Mouse (Mus musculus) hindbrain, embryonic 15.5 days (tissue): ENCODE results near the gene H2-Eb2. TPM values are rescaled to one million over a fixed set of nuclear protein-coding genes. Genes with fewer than 3 reads are reported as not detected.

Experiments
- ATAC-seq: fragments of 200-750 bp; cut with Nextera tagmentation; 2 replicates; pipeline ENCODE4 v1.8.0; 2017; ENCODE audit warnings: low read depth, moderate number of reproducible peaks, moderate TSS enrichment; ENCODE audit not compliant: low FRiP score
- H3K27ac ChIP-seq: fragments of 300-500 bp; sonication (generic); replicated peaks from 2 replicates; pipeline ENCODE4 v1.5.1; 2015; ENCODE audit warnings: mild to moderate bottlenecking, inconsistent platforms
- H3K27me3 ChIP-seq: fragments of 300-500 bp; sonication (generic); 2 replicates; pipeline ENCODE4 v1.6.1; 2015; ENCODE audit warnings: control low read depth, inconsistent platforms
- H3K36me3 ChIP-seq: fragments of 300-500 bp; sonication (generic); 2 replicates; pipeline ENCODE4 v1.6.1; 2015; ENCODE audit warnings: control low read depth, inconsistent platforms
- H3K4me1 ChIP-seq: fragments of 300-500 bp; sonication (generic); replicated peaks from 2 replicates; pipeline ENCODE4 v1.6.1; 2015; ENCODE audit warnings: control low read depth, inconsistent platforms
- H3K4me2 ChIP-seq: fragments of 300-500 bp; sonication (generic); 2 replicates; pipeline ENCODE4 v1.6.1; 2015; ENCODE audit warnings: moderate library complexity, mild to moderate bottlenecking, inconsistent platforms
- H3K4me3 ChIP-seq: fragments of 300-500 bp; sonication (generic); 2 replicates; pipeline ENCODE4 v1.5.1; 2015; ENCODE audit warnings: mild to moderate bottlenecking, inconsistent platforms
- H3K9ac ChIP-seq: fragments of 300-500 bp; sonication (generic); 2 replicates; pipeline ENCODE4 v1.6.1; 2015; ENCODE audit warnings: inconsistent platforms
- H3K9me3 ChIP-seq: fragments of 300-500 bp; sonication (generic); 2 replicates; pipeline ENCODE4 v1.6.1; 2016; ENCODE audit warnings: control low read depth, inconsistent platforms
- WGBS: fragments of 180-500 bp; shearing (Covaris S2); methylation state at CpG from one replicate; pipeline ENCODE4 v1.1.7; 2015; 5-methylcytosine and 5-hydroxymethylcytosine counted together
- polyA plus RNA-seq: library from polyadenylated mRNA; unstranded; fragments of >200 nt; fragmentation: Nextera tagmentation; extraction: Ambion mirVana; gene quantifications from 2 replicates; pipeline ENCODE4 v1.2.1, GENCODE M21; 2015

Gene H2-Eb2
- polyA plus RNA-seq, 1 experiment from 2014 or later = 0.26 TPM

DNA sequence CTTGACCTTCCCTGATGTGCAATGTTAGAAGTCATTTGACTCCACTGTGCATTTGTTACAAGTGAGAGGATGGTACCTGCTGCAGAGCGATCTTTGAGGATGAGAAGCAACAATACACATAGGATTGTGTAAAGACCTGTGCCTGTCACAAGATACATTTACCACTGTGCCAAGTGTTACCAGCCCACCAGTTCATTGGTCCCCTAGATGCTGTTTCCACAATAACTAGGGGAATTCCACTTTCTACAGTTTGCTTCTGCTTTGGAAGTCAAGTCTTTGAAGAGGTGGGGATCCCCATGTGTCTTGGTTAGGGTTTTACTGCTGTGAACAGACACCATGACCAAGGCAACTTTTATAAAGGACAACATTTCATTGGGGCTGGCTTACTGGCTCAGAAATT is 5.7 kb downstream of the H2-Eb2 start:
- no peaks in the 10 kb centered on the region for H3K9me3 ChIP-seq
- H3K36me3 ChIP-seq = no peaks in the 10 kb centered on the region
- H3K4me3 ChIP-seq = no peak overlapping the region
- H3K27me3 ChIP-seq = no peaks in the 10 kb centered on the region
- H3K4me1 ChIP-seq = no peaks in the 10 kb centered on the region
- ATAC-seq = no peak
- no peak overlapping the region for H3K27ac ChIP-seq
- WGBS = 100% methylated on average over 1 of the region's 1 CpGs
- H3K9ac ChIP-seq = no peak overlapping the region
- no peak overlapping the region for H3K4me2 ChIP-seq

DNA sequence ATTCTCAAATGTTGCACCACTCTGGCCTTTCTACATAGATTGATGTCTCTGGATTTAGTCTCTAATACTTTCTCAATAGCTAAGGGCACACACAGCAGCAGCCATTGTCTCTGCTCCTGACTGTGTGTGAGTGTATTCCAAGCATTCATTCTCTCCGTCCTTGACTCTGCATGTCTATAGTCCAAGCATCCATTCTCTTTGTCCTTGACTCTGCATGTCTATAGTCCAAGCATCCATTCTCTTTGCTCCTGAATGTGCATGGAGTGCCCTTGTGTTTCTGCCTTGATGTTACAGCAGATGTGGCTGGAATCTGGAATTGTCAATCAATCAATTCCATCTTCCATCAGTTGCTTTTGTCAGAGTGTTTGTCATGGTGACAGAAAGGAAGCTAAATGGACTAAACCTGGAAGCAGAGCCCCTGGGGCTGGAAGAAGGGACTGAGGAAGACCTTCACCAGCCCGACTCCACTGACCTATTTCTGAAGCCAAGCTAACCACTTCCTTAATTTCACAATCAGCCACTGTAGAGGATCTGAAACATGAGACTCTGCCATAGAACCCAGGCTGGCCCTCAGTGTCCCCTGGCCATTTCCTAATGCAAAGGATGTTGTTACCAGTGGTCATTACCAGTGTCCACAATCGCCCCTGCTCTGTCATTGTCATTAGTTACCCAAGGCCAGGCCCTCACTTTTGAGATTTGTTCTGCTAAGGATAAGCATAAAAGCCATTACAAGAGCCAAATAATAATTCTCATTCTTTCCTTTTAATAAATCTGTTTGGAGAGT is 15.3 kb downstream of the H2-Eb2 start:
- Histone ChIP-seq H3K36me3 (no peaks in the 10 kb centered on the region), H3K9me3 (no peaks in the 10 kb centered on the region), H3K9ac (no peak overlapping the region), H3K4me2 (no peak overlapping the region), H3K27ac (no peak overlapping the region), H3K4me1 (no peaks in the 10 kb centered on the region), H3K27me3 (no peaks in the 10 kb centered on the region), H3K4me3 (no peak overlapping the region)
- WGBS = 37% methylated on average over 3 of the region's 3 CpGs
- ATAC-seq = no peak

DNA sequence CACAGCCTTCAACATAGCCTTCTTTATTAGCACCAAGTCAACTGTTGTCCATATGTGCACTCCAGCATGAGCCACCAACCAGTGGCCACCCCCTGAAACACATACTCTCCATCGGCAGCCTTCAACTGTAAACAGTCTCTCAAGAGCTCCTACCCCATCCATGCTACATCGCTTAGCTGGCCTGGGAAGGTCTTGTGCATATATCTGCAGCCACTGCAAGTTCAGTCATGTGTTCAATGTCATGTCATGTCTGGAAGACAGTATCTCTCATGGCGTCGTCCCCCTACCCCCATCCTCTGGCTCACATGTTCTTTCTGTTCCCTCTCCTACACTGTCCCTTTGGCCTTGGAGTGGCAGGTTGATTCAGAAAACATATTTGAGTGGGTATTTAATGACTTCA is 19.4 kb downstream of the H2-Eb2 start:
- no peak overlapping the region for H3K9ac ChIP-seq
- H3K4me1 ChIP-seq = no peaks in the 10 kb centered on the region
- 92% methylated on average over 4 of the region's 4 CpGs for WGBS
- H3K36me3 ChIP-seq = no peaks in the 10 kb centered on the region
- H3K4me3 ChIP-seq = no peak overlapping the region
- ATAC-seq = no peak
- no peak overlapping the region for H3K27ac ChIP-seq
- no peaks in the 10 kb centered on the region for H3K27me3 ChIP-seq
- H3K9me3 ChIP-seq = no peaks in the 10 kb centered on the region
- no peak overlapping the region for H3K4me2 ChIP-seq

DNA sequence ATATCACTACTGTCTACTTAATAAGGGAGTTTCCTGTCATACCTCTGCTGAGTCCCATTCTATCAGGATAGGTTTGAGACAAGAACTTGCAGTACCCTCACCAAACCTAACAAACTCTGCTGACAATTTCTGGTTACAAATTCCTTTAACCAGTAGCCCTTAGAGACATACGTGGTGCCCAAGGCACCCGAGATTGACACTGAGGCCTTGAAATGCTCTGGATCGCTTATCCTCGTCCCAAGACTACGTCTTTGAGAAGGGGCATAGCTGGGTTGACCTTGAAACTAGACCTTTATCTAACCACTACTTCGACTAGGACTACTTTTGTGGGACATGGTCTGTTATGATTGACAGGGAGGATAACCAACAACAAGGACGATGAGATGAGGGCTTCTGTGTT is 20.0 kb downstream of the H2-Eb2 start:
- Histone ChIP-seq H3K27me3 (no peaks in the 10 kb centered on the region), H3K36me3 (no peaks in the 10 kb centered on the region), H3K4me3 (no peak overlapping the region), H3K4me1 (no peaks in the 10 kb centered on the region), H3K9ac (no peak overlapping the region), H3K9me3 (no peaks in the 10 kb centered on the region), H3K4me2 (no peak overlapping the region), H3K27ac (no peak overlapping the region)
- no peak for ATAC-seq
- WGBS = 90% methylated on average over 7 of the region's 7 CpGs

DNA sequence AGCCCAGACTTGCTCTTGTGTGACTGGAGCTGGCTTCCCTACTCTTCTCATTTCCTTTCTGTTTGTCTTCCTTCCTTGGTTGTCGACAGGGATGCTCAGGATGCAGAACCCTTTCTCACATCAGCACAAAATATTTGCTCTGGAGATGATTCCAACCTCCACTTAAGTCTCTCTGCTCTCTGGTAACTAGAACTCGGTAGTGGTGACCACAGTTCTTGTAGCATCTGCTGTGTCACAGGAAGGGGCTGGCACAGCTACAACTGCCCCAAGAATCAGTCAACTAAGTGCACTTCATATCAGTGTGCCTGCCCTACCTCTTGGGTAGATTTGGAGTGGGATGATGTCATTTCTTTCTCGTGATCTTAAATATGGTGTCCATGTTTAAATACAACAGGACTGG is 20.6 kb downstream of the H2-Eb2 start:
- H3K4me1 ChIP-seq = no peaks in the 10 kb centered on the region
- H3K36me3 ChIP-seq = no peaks in the 10 kb centered on the region
- H3K27ac ChIP-seq = no peak overlapping the region
- H3K4me2 ChIP-seq = no peak overlapping the region
- no peaks in the 10 kb centered on the region for H3K27me3 ChIP-seq
- no peak overlapping the region for H3K4me3 ChIP-seq
- ATAC-seq = no peak
- H3K9ac ChIP-seq = no peak overlapping the region
- no peaks in the 10 kb centered on the region for H3K9me3 ChIP-seq
- 74% methylated on average over 3 of the region's 3 CpGs for WGBS

DNA sequence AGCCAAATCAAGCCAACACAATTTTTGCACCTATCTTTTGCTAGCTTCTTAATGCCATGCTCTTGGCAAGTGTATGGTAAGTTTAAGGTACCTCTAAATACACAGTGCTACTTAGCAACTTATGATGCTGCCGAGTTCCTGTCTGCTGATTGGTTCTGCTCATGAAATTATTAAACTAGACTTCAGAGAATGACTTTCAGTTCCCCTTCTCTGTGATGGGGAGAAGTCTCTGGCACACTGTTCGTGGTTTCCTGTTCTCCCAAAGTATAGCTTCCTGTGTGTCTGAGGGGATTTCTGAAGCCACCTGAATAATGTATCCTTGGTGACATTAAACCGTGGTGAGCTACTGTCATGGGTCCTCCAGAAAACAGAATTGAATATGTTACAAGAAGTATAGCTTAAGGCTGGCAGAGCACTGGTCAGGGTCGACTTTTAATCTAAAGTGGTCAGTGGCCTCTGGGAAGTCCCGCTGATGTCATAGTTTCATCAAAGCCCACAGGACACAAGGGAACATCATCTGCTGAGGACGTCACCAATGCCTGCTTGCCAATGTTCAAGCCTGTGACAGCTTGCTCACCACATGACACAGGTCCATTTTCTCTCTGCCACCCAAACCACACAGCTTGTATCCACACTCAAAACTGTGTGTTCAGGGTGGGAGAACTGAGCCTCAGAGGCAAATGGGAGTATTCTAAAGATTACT is 22.3 kb downstream of the H2-Eb2 start:
- no peak for ATAC-seq
- H3K27ac ChIP-seq = no peak overlapping the region
- no peaks in the 10 kb centered on the region for H3K36me3 ChIP-seq
- H3K4me2 ChIP-seq = no peak overlapping the region
- no peaks in the 10 kb centered on the region for H3K27me3 ChIP-seq
- WGBS = 79% methylated on average over 6 of the region's 6 CpGs
- no peak overlapping the region for H3K9ac ChIP-seq
- no peak overlapping the region for H3K4me3 ChIP-seq
- H3K9me3 ChIP-seq = no peaks in the 10 kb centered on the region
- no peaks in the 10 kb centered on the region for H3K4me1 ChIP-seq

DNA sequence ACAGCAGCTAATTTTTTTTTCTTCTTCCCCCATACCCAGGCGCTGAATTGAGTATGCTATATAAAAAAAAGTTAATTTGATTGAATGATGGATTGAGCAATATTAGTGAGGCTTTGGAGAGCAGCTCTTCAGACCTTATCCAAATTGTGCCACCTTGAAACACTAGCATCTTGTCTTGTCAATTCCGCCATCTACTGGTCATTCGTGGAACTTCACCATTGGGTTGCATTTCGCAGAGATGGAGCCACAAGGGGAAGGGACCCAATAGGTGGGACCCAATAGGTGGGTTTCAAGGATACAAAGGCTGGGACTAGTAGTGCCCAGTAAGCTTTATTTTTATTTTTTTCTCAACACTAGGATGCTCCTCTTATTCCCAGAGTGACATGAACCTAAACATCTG is 24.0 kb downstream of the H2-Eb2 start:
- WGBS = 3% methylated on average over 4 of the region's 4 CpGs
- H3K4me3 ChIP-seq = no peak overlapping the region
- no peaks in the 10 kb centered on the region for H3K36me3 ChIP-seq
- no peaks in the 10 kb centered on the region for H3K4me1 ChIP-seq
- H3K27me3 ChIP-seq = no peaks in the 10 kb centered on the region
- H3K27ac ChIP-seq = no peak overlapping the region
- no peaks in the 10 kb centered on the region for H3K9me3 ChIP-seq
- ATAC-seq = peak; percentile 11; the same call in 1 of the 2 replicates
- no peak overlapping the region for H3K9ac ChIP-seq
- no peak overlapping the region for H3K4me2 ChIP-seq

DNA sequence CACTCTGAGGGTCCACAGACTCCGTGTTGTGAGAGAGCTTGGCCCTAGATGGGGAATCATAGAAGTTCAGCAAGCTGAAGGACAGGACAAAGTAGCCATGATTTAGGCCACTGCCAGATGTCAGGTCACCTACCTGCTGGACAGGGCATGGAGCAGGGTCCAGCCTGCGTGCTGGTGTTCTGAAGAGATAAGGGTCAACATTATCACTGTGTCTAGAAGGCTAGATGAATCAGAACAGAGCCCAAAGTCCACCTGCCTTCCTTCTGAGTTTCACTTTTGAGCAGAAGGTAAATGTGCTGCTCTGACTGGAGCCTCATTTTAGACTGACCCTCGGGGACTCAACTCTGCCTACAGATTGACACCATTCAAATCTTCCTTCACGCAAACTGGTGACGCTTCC is 29.1 kb downstream of the H2-Eb2 start, which contains the start of gene Btnl2:
Btnl2 (plus strand) TSS at position 284 of the 400 bp plus-strand sequence.
- 88% methylated on average over 5 of the region's 5 CpGs for WGBS

DNA sequence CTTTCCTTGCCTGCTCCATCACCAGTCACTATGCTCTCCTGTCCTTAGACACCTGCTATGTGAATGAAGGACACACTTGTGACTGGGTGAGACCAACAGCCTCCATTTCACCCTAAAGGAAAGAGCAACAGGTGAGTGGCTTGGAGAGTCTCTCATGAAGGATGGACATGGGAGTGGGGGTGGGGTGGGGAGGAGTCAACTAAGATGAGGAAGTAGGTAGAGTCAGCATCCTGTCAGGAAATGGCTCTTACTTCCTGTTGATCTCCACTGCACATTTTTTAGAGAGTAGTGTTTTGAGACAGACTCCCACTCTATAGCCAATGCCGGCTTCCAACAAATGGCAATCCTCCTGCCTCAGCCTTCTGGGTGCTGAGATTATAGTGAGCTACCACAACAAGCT is 29.5 kb downstream of the H2-Eb2 start:
- Histone ChIP-seq H3K9me3 (no peaks in the 10 kb centered on the region), H3K4me2 (no peak overlapping the region), H3K27ac (no peak overlapping the region), H3K4me3 (no peak overlapping the region), H3K27me3 (no peaks in the 10 kb centered on the region), H3K9ac (no peak overlapping the region), H3K4me1 (no peaks in the 10 kb centered on the region), H3K36me3 (no peaks in the 10 kb centered on the region)
- WGBS = 94% methylated on average over 1 of the region's 1 CpGs
- ATAC-seq = no peak

More for the DNA sequence above, 29.1 kb downstream of the H2-Eb2 start, which contains the start of gene Btnl2:
- H3K27ac ChIP-seq = no peak within 1 kb of the TSS
- H3K9me3 ChIP-seq = no peaks in the 10 kb centered on the region
- ATAC-seq = no peak
- no peaks in the 10 kb centered on the region for H3K36me3 ChIP-seq
- H3K27me3 ChIP-seq = no peaks in the 10 kb centered on the region
- H3K9ac ChIP-seq = no peak within 1 kb of the TSS
- H3K4me3 ChIP-seq = no peak within 1 kb of the TSS
- no peak within 1 kb of the TSS for H3K4me2 ChIP-seq
- no peaks in the 10 kb centered on the region for H3K4me1 ChIP-seq

DNA sequence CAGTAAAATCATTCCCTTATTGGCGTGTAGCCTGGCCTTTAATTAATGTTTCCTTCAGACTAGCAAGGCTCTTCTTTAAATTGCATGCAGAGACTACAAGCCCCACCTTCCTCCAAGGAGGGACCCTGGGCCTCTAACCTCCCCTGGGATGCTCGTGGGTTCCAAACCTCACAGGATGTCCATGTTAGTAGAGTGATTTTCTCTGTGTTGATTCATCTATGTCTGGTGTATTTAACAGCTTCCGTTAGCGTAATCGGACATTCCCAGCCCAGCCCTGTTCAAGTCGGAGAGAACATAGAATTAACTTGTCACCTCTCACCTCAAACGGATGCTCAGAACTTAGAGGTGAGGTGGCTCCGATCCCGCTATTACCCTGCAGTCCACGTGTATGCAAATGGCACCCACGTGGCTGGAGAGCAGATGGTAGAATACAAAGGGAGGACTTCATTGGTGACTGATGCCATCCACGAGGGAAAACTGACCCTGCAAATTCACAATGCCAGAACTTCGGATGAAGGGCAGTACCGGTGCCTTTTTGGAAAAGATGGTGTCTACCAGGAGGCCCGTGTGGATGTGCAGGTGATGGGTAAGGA is 37.6 kb downstream of the H2-Eb2 start:
- Histone ChIP-seq H3K4me1 (no peaks in the 10 kb centered on the region), H3K4me2 (no peak overlapping the region), H3K27ac (no peak overlapping the region), H3K4me3 (no peak overlapping the region), H3K9ac (no peak overlapping the region), H3K36me3 (no peaks in the 10 kb centered on the region), H3K9me3 (no peaks in the 10 kb centered on the region), H3K27me3 (no peaks in the 10 kb centered on the region)
- 85% methylated on average over 15 of the region's 15 CpGs for WGBS
- ATAC-seq = no peak

DNA sequence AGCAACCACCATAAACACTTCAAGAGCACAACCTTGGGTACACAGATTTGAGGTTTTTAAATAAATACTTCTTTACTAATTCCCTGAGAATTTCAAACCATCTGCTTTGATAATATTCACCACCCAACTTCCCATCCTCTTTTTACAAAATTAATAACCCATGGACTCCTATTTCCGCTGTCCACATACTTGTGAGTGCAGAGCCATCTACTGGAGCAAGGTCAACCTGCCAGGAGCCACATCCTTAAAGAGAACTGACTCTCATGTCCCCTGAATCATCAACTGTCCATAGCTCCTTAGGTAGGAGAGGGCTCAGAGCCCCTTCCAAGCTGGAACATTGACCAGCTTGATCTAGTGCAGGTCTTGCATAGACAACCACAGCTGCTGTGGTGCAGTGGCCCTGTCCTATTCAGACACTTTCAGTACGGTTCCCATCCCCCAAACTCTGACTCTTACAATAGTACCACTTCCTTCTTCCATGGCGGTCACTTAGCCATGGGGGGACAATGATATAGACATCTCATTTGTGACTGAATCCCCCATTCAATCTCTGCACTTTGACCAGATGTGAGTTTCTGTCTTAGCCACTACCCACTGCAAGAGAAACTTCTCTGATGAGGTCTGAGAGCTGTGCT is 38.3 kb downstream of the H2-Eb2 start:
- Histone ChIP-seq H3K4me1 (no peaks in the 10 kb centered on the region), H3K4me3 (no peak overlapping the region), H3K27me3 (no peaks in the 10 kb centered on the region), H3K9ac (no peak overlapping the region), H3K36me3 (no peaks in the 10 kb centered on the region), H3K4me2 (no peak overlapping the region), H3K27ac (no peak overlapping the region), H3K9me3 (no peaks in the 10 kb centered on the region)
- 82% methylated on average over 3 of the region's 3 CpGs for WGBS
- no peak for ATAC-seq

DNA sequence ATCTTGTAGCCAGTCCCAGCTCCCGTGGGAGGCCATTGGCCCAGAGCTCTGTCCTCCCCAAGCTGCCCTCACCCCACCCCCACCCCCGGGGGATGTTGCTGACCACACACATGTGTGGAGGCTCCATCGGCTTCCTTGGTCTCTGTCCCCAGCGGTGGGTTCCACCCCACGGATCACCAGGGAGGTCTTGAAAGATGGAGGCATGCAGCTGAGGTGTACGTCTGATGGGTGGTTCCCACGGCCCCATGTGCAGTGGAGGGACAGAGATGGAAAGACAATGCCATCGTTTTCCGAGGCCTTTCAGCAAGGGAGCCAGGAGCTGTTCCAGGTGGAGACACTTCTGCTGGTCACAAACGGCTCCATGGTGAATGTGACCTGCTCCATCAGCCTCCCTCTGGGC is 39.6 kb downstream of the H2-Eb2 start:
- Histone ChIP-seq H3K36me3 (no peaks in the 10 kb centered on the region), H3K9ac (no peak overlapping the region), H3K4me2 (no peak overlapping the region), H3K9me3 (no peaks in the 10 kb centered on the region), H3K27ac (no peak overlapping the region), H3K4me1 (no peaks in the 10 kb centered on the region), H3K4me3 (no peak overlapping the region), H3K27me3 (no peaks in the 10 kb centered on the region)
- no peak for ATAC-seq
- 79% methylated on average over 10 of the region's 10 CpGs for WGBS
